15 mouse cellular contexts compared by ENCODE assay signal in the genomic region with DNA sequence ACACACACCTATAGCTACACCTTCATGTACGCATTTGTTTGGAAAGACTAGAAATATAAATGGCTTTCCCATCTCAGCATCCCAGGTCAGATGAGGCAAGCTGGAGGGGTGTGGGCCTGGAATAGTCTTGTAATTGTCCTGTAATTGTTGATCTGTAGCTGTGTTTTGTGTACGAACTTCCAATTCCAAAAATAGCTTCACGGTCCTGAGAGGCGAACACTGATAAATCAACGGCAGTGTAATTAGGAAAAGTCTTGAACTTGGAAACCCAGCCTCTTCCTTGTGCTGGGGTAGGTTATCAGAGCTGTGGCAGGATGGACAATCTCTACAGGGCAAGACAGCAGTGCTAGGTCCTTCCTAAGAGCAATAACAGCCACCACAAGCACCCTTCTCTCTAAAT. TPM values are rescaled to one million over a fixed set of nuclear protein-coding genes. Genes with fewer than 3 reads are reported as not detected.
"Had no signal": no experiment of that assay in that cellular context is flagged by ENCODE, and none has a peak within 500 bp of the region (broad histone marks: within the 10 kb centered on the region; RNA-seq: fewer than 3 reads in every experiment).

No protein-coding gene starts in this region.

- H3K9ac ChIP-seq: limb, embryonic 15.5 days; liver, embryonic 14.5 days; midbrain, embryonic 12.5 days; neural tube, embryonic 13.5 days had no signal

- H3K4me3 ChIP-seq: limb, embryonic 15.5 days; midbrain, embryonic 12.5 days; neural tube, embryonic 13.5 days had no signal

- ATAC-seq: midbrain, embryonic 16.5 days had no signal

- H3K36me3 ChIP-seq: limb, embryonic 15.5 days; midbrain, embryonic 12.5 days; neural tube, embryonic 13.5 days had no signal

- H3K4me1 ChIP-seq: limb, embryonic 15.5 days; midbrain, embryonic 12.5 days; neural tube, embryonic 13.5 days had no signal

- H3K27me3 ChIP-seq: limb, embryonic 15.5 days; midbrain, embryonic 12.5 days; neural tube, embryonic 13.5 days had no signal

- DNase-seq: layer of hippocampus, adult 9-11 months; layer of hippocampus, postnatal 36 days; lung, adult 2 months; lung, postnatal 14 days; retina, postnatal 1 day; right cerebral cortex, postnatal 4 days; spleen, adult 18-20 months; thymus, adult 18-20 months; thymus, postnatal 14 days had no signal

- H3K27ac ChIP-seq: limb, embryonic 15.5 days; liver, embryonic 14.5 days; midbrain, embryonic 12.5 days; neural tube, embryonic 13.5 days had no signal

RNA-seq across cellular contexts. Expression of a gene that starts 18.5 kb away (rescaled TPM):
- total RNA-seq: megakaryocyte-erythroid progenitor cell, adult 5-6 weeks had no signal
